Comparison of ENCODE assay signal across 25 mouse cellular contexts in genomic region chr1:155729113-155729795, GRCm38 (mm10). TPM values are rescaled to one million over a fixed set of nuclear protein-coding genes. Genes with fewer than 3 reads are reported as not detected.
A peak's percentile ranks its signal among the peaks of the same experiment; 100 is the strongest.
DNase-seq lines count a peak whose midpoint lies in the region; ATAC-seq and TF ChIP-seq lines count a peak whose summit lies in the region.
"Had no signal": no experiment of that assay in that cellular context is flagged by ENCODE, and none has a peak within 500 bp of the region (broad histone marks: within the 10 kb centered on the region; RNA-seq: fewer than 3 reads in every experiment).

No protein-coding gene starts in this region.

- TF ChIP-seq CTCF in hindbrain, postnatal 0 days (IDR thresholded peaks at IDR 0.05; ENCODE audit: low read depth) = no peak
- TF ChIP-seq CTCF in midbrain, postnatal 0 days (IDR thresholded peaks at IDR 0.05) = no peak

- no peak overlapping the region for H3K4me3 ChIP-seq in embryonic facial prominence, embryonic 11.5 days (ENCODE audit: low read depth, low read length)
- no peak overlapping the region for H3K4me3 ChIP-seq in embryonic facial prominence, embryonic 10.5 days
- 0 out of 2 replicates have a peak overlapping the region, but pooled peaks have one; percentile 19 for H3K4me3 ChIP-seq in forebrain, embryonic 16.5 days (replicated peaks; ENCODE audit: low read length)
- H3K4me3 ChIP-seq in hindbrain, postnatal 0 days (ENCODE audit: low read length) = no peak overlapping the region
- no peak overlapping the region for H3K4me3 ChIP-seq in midbrain, postnatal 0 days (ENCODE audit: low read depth, low read length)

- H3K27me3 ChIP-seq in embryonic facial prominence, embryonic 11.5 days (ENCODE audit: control insufficient read depth, insufficient read depth, low read length) = peaks cover 70% of the 10 kb centered on the region
- H3K27me3 ChIP-seq in embryonic facial prominence, embryonic 10.5 days (replicated peaks; ENCODE audit: low read depth, poor library complexity, severe bottlenecking) = peaks cover 97% of the 10 kb centered on the region
- peaks cover 69% of the 10 kb centered on the region for H3K27me3 ChIP-seq in forebrain, embryonic 16.5 days (replicated peaks; ENCODE audit: control insufficient read depth, insufficient read depth, low read length)
- H3K27me3 ChIP-seq in hindbrain, postnatal 0 days (ENCODE audit: insufficient read depth, low read length) = peaks cover 68% of the 10 kb centered on the region
- peaks cover 47% of the 10 kb centered on the region for H3K27me3 ChIP-seq in midbrain, postnatal 0 days (ENCODE audit: insufficient read depth, low read length)

- H3K9ac ChIP-seq in embryonic facial prominence, embryonic 11.5 days (replicated peaks; ENCODE audit: low read length) = no peak overlapping the region
- no peak overlapping the region for H3K9ac ChIP-seq in forebrain, embryonic 16.5 days (replicated peaks; ENCODE audit: low read depth, low read length)
- H3K9ac ChIP-seq in hindbrain, postnatal 0 days (replicated peaks; ENCODE audit: low read length) = no peak overlapping the region
- no peak overlapping the region for H3K9ac ChIP-seq in midbrain, postnatal 0 days (replicated peaks; ENCODE audit: low read length, poor library complexity, severe bottlenecking)

- no peak overlapping the region for H3K4me2 ChIP-seq in embryonic facial prominence, embryonic 11.5 days (ENCODE audit: low read depth, low read length)
- H3K4me2 ChIP-seq in forebrain, embryonic 16.5 days (ENCODE audit: low read length) = peak overlapping the region; percentile 36
- H3K4me2 ChIP-seq in hindbrain, postnatal 0 days (ENCODE audit: low read depth, low read length) = peak overlapping the region; percentile 22
- H3K4me2 ChIP-seq in midbrain, postnatal 0 days (ENCODE audit: low read depth, low read length, poor library complexity, severe bottlenecking) = peak overlapping the region; percentile 2; the same call in 1 of the 2 replicates

- no peak for DNase-seq in embryonic facial prominence, embryonic 11.5 days (ENCODE audit: low spot score)
- no peak for DNase-seq in embryonic facial prominence, embryonic 10.5 days (ENCODE audit: low spot score)
- DNase-seq in hindbrain, postnatal 0 days (ENCODE audit: low spot score) = no peak
- DNase-seq in midbrain, postnatal 0 days (ENCODE audit: low spot score) = no peak
- DNase-seq in left cerebral cortex, adult 8-10 months (ENCODE audit: low spot score in 2 of 2) = no peak
- DNase-seq in left cerebral cortex, postnatal 36 days (ENCODE audit: low spot score in 2 of 2) = no peak
- DNase-seq: cerebellum, adult 11 months; cerebellum, postnatal 25 days; heart, adult 11 months; kidney, adult 9 months; kidney, postnatal 4 days; liver; lung, adult 18-20 months; right cerebral cortex, postnatal 4 days; thymus, adult 18-20 months had no signal

- no peaks in the 10 kb centered on the region for H3K36me3 ChIP-seq in embryonic facial prominence, embryonic 11.5 days (replicated peaks; ENCODE audit: control insufficient read depth, insufficient read depth, low read depth, low read length)
- H3K36me3 ChIP-seq in embryonic facial prominence, embryonic 10.5 days (replicated peaks) = no peaks in the 10 kb centered on the region
- no peaks in the 10 kb centered on the region for H3K36me3 ChIP-seq in forebrain, embryonic 16.5 days (ENCODE audit: control insufficient read depth, insufficient read depth)
- H3K36me3 ChIP-seq in hindbrain, postnatal 0 days (ENCODE audit: insufficient read depth, low read length) = no peaks in the 10 kb centered on the region
- H3K36me3 ChIP-seq in midbrain, postnatal 0 days (ENCODE audit: insufficient read depth, low read length) = no peaks in the 10 kb centered on the region

- intact Hi-C loops in left cerebral cortex, postnatal 36 days (cut with DNase I) = no loop called here

- no peaks in the 10 kb centered on the region for H3K4me1 ChIP-seq in embryonic facial prominence, embryonic 11.5 days (ENCODE audit: control insufficient read depth, insufficient read depth, low read length)
- peaks cover 8% of the 10 kb centered on the region for H3K4me1 ChIP-seq in embryonic facial prominence, embryonic 10.5 days
- peaks cover 10% of the 10 kb centered on the region for H3K4me1 ChIP-seq in forebrain, embryonic 16.5 days (replicated peaks; ENCODE audit: control insufficient read depth, insufficient read depth, low read length)
- no peaks in the 10 kb centered on the region for H3K4me1 ChIP-seq in hindbrain, postnatal 0 days (ENCODE audit: insufficient read depth, low read length)
- no peaks in the 10 kb centered on the region for H3K4me1 ChIP-seq in midbrain, postnatal 0 days (ENCODE audit: insufficient read depth, low read length)

- 2% methylated on average over 22 of the region's 23 CpGs for WGBS in embryonic facial prominence, embryonic 11.5 days
- WGBS in embryonic facial prominence, embryonic 10.5 days = 2% methylated on average over 23 of the region's 23 CpGs
- under 1% methylated on average over 23 of the region's 23 CpGs for WGBS in forebrain, embryonic 16.5 days
- 3% methylated on average over 23 of the region's 23 CpGs for WGBS in hindbrain, postnatal 0 days
- WGBS in midbrain, postnatal 0 days = 2% methylated on average over 23 of the region's 23 CpGs

- ATAC-seq in embryonic facial prominence, embryonic 11.5 days (replicated peaks; ENCODE audit: insufficient number of reproducible peaks, low FRiP score, low TSS enrichment, low read depth) = 0 out of 2 replicates have a peak, but pooled peaks have one; percentile 14
- no peak for ATAC-seq in forebrain, embryonic 16.5 days
- ATAC-seq in hindbrain, postnatal 0 days = no peak
- ATAC-seq in midbrain, postnatal 0 days (ENCODE audit: low FRiP score) = no peak
- ATAC-seq in erythroid progenitor cell, adult 5-6 weeks (replicated peaks; ENCODE audit: low FRiP score, poor library complexity, severe bottlenecking) = no peak
- ATAC-seq: CD4-positive, CD25-positive, alpha-beta regulatory T cell, adult 4 months had no signal

- H3K9me3 ChIP-seq in embryonic facial prominence, embryonic 11.5 days (replicated peaks; ENCODE audit: control insufficient read depth, low read length) = no peaks in the 10 kb centered on the region
- H3K9me3 ChIP-seq in embryonic facial prominence, embryonic 10.5 days = no peaks in the 10 kb centered on the region
- H3K9me3 ChIP-seq in forebrain, embryonic 16.5 days (ENCODE audit: control insufficient read depth, low read length) = no peaks in the 10 kb centered on the region
- no peaks in the 10 kb centered on the region for H3K9me3 ChIP-seq in hindbrain, postnatal 0 days (ENCODE audit: low read length)
- no peaks in the 10 kb centered on the region for H3K9me3 ChIP-seq in midbrain, postnatal 0 days (ENCODE audit: low read length)

- H3K27ac ChIP-seq in embryonic facial prominence, embryonic 11.5 days (replicated peaks; ENCODE audit: low read depth, low read length) = no peak overlapping the region
- H3K27ac ChIP-seq in embryonic facial prominence, embryonic 10.5 days (replicated peaks) = no peak overlapping the region
- no peak overlapping the region for H3K27ac ChIP-seq in forebrain, embryonic 16.5 days (ENCODE audit: low read length)
- no peak overlapping the region for H3K27ac ChIP-seq in hindbrain, postnatal 0 days
- H3K27ac ChIP-seq in midbrain, postnatal 0 days (ENCODE audit: low read depth, low read length) = no peak overlapping the region

RNA-seq across cellular contexts. Expression of gene Lhx4, which starts 22.2 kb away (rescaled TPM):
- 0.54 and 0.79 TPM in 2 replicates for polyA plus RNA-seq in embryonic facial prominence, embryonic 11.5 days (2014; fragmentation: Nextera tagmentation; extraction: Ambion mirVana)
- 1.1 and 2.5 TPM in 2 replicates for polyA plus RNA-seq in embryonic facial prominence, embryonic 10.5 days (2016; fragmentation: Nextera tagmentation; extraction: Ambion mirVana)
- not detected in 2 replicates for polyA plus RNA-seq in forebrain, embryonic 16.5 days (2015; fragmentation: Nextera tagmentation; extraction: Ambion mirVana)
- 2.2 and 4.3 TPM in 2 replicates for total RNA-seq in hindbrain, postnatal 0 days (2014; rRNA removed)
- polyA plus RNA-seq in hindbrain, postnatal 0 days (2015; fragmentation: Nextera tagmentation; extraction: Ambion mirVana) = 1.6 and 1.8 TPM in 2 replicates
- total RNA-seq in midbrain, postnatal 0 days (2014; rRNA removed) = 1.5 and 2.7 TPM in 2 replicates
- polyA plus RNA-seq in midbrain, postnatal 0 days (2015; fragmentation: Nextera tagmentation; extraction: Ambion mirVana) = 0.99 and 1.1 TPM in 2 replicates
- total RNA-seq in left cerebral cortex, adult 8-10 months (2022) = not detected
- total RNA-seq in left cerebral cortex, postnatal 36 days (2021) = not detected
- total RNA-seq in erythroid progenitor cell, adult 5-6 weeks (2015; ENCODE audit: low replicate concordance) = not detected in 2 replicates
- not detected in 2 replicates for total RNA-seq in erythroid progenitor cell, adult 5-6 weeks (2017; ENCODE audit: low replicate concordance)
- total RNA-seq: gastrocnemius, adult 8-10 months; hematopoietic stem cell, adult 5-6 weeks; layer of hippocampus, postnatal 14 days; left cerebral cortex, postnatal 25 days; megakaryocyte-erythroid progenitor cell, adult 5-6 weeks; MEL had no signal
- polyA plus RNA-seq: urinary bladder, adult 2 months had no signal
